Mouse (Mus musculus) liver, embryonic 16.5 days (tissue): Measurements from ENCODE around the gene Oxct2a. TPM values are rescaled to one million over a fixed set of nuclear protein-coding genes. Genes with fewer than 3 reads are reported as not detected.
"Not testable (repeated sequence)": the region's sequence is repeated elsewhere in the genome, so short reads cannot be mapped to it uniquely, and the experiment has no call there.

Source experiments
- ATAC-seq: fragments of 200-750 bp; cut with Nextera tagmentation; 2 replicates; pipeline ENCODE4 v1.8.0; 2017; ENCODE audit warnings: low read depth, mild to moderate bottlenecking, moderate number of reproducible peaks, moderate library complexity
- H3K27ac ChIP-seq: fragments of 300-500 bp; sonication (generic); 2 replicates; pipeline ENCODE4 v1.5.1; 2014; ENCODE audit warnings: mild to moderate bottlenecking, low read length
- H3K27me3 ChIP-seq: fragments of 300-500 bp; sonication (generic); 2 replicates; pipeline ENCODE4 v1.6.1; 2014; ENCODE audit warnings: low read depth, low read length, mixed read lengths; ENCODE audit not compliant: control insufficient read depth, insufficient read depth
- H3K36me3 ChIP-seq: fragments of 300-500 bp; sonication (generic); 2 replicates; pipeline ENCODE4 v1.6.1; 2014; ENCODE audit warnings: mild to moderate bottlenecking; ENCODE audit not compliant: control insufficient read depth, insufficient read depth
- H3K4me1 ChIP-seq: fragments of 300-500 bp; sonication (generic); 2 replicates; pipeline ENCODE4 v1.6.1; 2014; ENCODE audit warnings: low read depth, low read length, mixed read lengths; ENCODE audit not compliant: control insufficient read depth
- H3K4me2 ChIP-seq: fragments of 300-500 bp; sonication (generic); 2 replicates; pipeline ENCODE4 v1.6.1; 2014; ENCODE audit warnings: low read depth, low read length, mixed read lengths
- H3K4me3 ChIP-seq: fragments of 300-500 bp; sonication (generic); 2 replicates; pipeline ENCODE4 v1.5.1; 2014; ENCODE audit warnings: low read depth, mild to moderate bottlenecking, low read length
- H3K9ac ChIP-seq: fragments of 300-500 bp; sonication (generic); 2 replicates; pipeline ENCODE4 v1.6.1; 2014; ENCODE audit warnings: low read depth, low read length
- H3K9me3 ChIP-seq: fragments of 300-500 bp; sonication (generic); replicated peaks from 2 replicates; pipeline ENCODE4 v1.6.1; 2016; ENCODE audit warnings: low read length; ENCODE audit not compliant: control insufficient read depth
- WGBS: fragments of 180-500 bp; shearing (Covaris S2); extraction: QIAGEN DNeasy Blood & Tissue Kit; methylation state at CpG from one replicate; pipeline ENCODE4 v1.1.7; 2014; ENCODE audit not compliant: insufficient replicate concordance; 5-methylcytosine and 5-hydroxymethylcytosine counted together
- polyA plus RNA-seq: library from polyadenylated mRNA; unstranded; fragments of >200 nt; fragmentation: Nextera tagmentation; extraction: Ambion mirVana; gene quantifications from 2 replicates; pipeline ENCODE4 v1.2.1, GENCODE M21; 2015

The Oxct2a gene
- polyA plus RNA-seq, 1 experiment from 2014 or later = not detected

GRCm38 (mm10) chr4:123298980-123299670 lies 24.3 kb downstream of the Oxct2a start:
- 91% methylated on average over 11 of the region's 11 CpGs for WGBS
- Histone ChIP-seq H3K4me3 (no peak overlapping the region), H3K9ac (no peak overlapping the region), H3K27me3 (no peaks in the 10 kb centered on the region), H3K4me2 (no peak overlapping the region), H3K4me1 (no peaks in the 10 kb centered on the region), H3K27ac (no peak overlapping the region), H3K9me3 (no peaks in the 10 kb centered on the region), H3K36me3 (peaks cover 93% of the 10 kb centered on the region)
- no peak for ATAC-seq

- no peak for ATAC-seq
- 82% methylated on average over 4 of the region's 4 CpGs for WGBS
- Histone ChIP-seq H3K4me1 (no peaks in the 10 kb centered on the region), H3K9ac (no peak overlapping the region), H3K9me3 (no peaks in the 10 kb centered on the region), H3K4me3 (no peak overlapping the region), H3K4me2 (no peak overlapping the region), H3K27ac (no peak overlapping the region), H3K36me3 (peaks cover 93% of the 10 kb centered on the region), H3K27me3 (no peaks in the 10 kb centered on the region)
Measured at GRCm38 (mm10) chr4:123298226-123298625, 25.2 kb downstream of the Oxct2a start.

DNA sequence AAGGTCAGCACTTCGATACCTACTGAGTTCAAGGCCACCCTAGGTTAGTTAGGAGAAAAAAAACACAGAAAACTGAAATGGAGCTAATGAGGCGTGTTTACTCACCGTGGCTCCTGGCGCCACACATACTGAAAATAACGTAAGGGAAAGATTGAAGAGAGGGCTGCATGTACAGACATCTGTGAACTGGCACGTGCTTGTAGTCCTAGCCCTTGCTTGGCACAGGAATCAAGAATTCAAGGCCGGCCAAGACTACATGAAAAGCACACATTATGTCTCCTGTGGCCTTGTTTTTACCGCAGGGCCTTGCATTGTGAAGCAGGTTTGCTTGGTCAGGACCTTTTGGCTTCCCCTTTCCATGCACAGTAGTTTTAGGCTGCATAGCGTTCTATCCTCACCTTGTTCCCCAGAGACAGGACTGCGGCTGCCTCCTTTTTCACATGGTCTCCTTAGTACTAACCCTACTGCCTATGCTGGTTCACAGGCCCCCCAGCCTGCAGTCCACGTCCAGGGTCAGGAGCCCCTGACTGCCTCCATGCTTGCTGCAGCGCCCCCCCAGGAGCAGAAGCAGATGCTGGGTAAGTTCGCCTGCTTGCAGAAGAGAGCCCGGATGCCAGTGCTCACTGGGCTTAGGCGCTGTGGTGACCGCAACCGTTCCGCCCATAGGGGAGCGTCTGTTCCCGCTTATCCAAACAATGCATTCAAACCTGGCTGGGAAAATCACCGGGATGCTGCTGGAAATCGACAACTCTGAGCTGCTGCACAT lies 26.1 kb downstream of the Oxct2a start:
- H3K9ac ChIP-seq = no peak overlapping the region
- H3K4me1 ChIP-seq = no peaks in the 10 kb centered on the region
- no peak overlapping the region for H3K4me2 ChIP-seq
- peaks cover 93% of the 10 kb centered on the region for H3K36me3 ChIP-seq
- no peak overlapping the region for H3K27ac ChIP-seq
- H3K27me3 ChIP-seq = no peaks in the 10 kb centered on the region
- no peak overlapping the region for H3K4me3 ChIP-seq
- no peak for ATAC-seq
- 92% methylated on average over 21 of the region's 22 CpGs for WGBS
- no peaks in the 10 kb centered on the region for H3K9me3 ChIP-seq

GRCm38 (mm10) chr4:123296148-123296534 lies 27.3 kb downstream of the Oxct2a start:
- 83% methylated on average over 5 of the region's 5 CpGs for WGBS
- no peak overlapping the region for H3K27ac ChIP-seq
- no peaks in the 10 kb centered on the region; the same call in 1 of the 2 replicates for H3K4me1 ChIP-seq
- H3K27me3 ChIP-seq = no peaks in the 10 kb centered on the region
- no peak overlapping the region for H3K4me3 ChIP-seq
- H3K36me3 ChIP-seq = peaks cover 97% of the 10 kb centered on the region
- no peaks in the 10 kb centered on the region for H3K9me3 ChIP-seq
- H3K4me2 ChIP-seq = no peak overlapping the region
- no peak overlapping the region for H3K9ac ChIP-seq
- no peak for ATAC-seq

DNA sequence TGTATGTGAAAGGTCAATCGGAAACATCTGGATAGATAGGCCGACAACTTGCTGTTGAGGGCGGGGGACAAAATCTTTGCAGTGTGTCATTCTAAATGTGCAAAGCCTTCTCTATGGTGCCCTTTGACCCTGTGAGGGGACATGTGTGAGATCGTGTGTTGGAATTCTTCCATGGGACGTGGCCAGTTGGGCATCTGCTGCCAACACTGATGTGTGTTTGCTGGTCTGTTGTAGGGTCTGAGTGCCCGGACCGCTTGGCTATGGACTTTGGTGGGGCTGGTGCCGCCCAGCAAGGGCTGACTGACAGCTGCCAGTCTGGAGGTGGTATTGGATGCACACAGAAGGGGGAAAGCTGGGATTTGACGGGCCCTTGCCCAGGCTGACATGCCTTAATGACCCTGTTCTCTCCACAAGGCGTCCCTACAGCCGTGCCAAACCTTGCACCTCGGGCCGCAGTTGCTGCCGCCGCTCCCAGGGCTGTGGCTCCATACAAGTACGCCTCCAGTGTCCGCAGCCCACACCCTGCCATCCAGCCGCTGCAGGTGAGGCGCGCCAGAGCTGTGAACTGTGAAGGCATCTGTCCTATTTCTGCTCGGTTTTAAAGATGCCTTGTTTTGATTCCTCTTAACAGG lies 27.8 kb downstream of the Oxct2a start:
- no peaks in the 10 kb centered on the region for H3K27me3 ChIP-seq
- no peak for ATAC-seq
- no peak overlapping the region for H3K27ac ChIP-seq
- H3K4me3 ChIP-seq = no peak overlapping the region
- no peak overlapping the region for H3K9ac ChIP-seq
- H3K4me2 ChIP-seq = no peak overlapping the region
- H3K36me3 ChIP-seq = peaks cover 98% of the 10 kb centered on the region
- no peaks in the 10 kb centered on the region; the same call in 1 of the 2 replicates for H3K4me1 ChIP-seq
- no peaks in the 10 kb centered on the region for H3K9me3 ChIP-seq
- WGBS = 90% methylated on average over 21 of the region's 21 CpGs

DNA sequence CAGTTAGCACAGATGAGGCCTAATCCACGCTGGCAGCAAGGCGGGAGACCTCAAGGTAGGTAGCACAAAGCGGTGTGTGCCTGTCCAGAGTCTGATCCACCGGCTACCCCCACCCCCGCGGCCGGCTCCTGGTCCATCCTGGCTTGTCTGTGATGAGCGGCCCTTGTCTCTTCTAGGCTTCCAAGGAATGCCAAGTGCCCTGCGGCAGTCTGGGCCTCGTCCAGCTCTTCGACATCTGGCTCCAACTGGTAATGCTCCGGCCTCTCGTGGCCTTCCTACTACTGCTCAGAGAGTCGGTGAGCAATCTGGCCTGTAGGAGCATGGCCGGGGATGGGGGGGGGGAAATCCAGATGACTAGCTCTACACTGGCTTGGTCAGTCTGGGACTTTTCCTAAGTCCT lies 28.4 kb downstream of the Oxct2a start:
- H3K27ac ChIP-seq, ATAC-seq, H3K9me3 ChIP-seq, H3K4me2 ChIP-seq, H3K27me3 ChIP-seq, H3K4me1 ChIP-seq, H3K4me3 ChIP-seq, H3K9ac ChIP-seq: not testable (repeated sequence)
- peaks cover 98% of the 10 kb centered on the region for H3K36me3 ChIP-seq
- 90% methylated on average over 15 of the region's 15 CpGs for WGBS

- 79% methylated on average over 7 of the region's 7 CpGs for WGBS
- Histone ChIP-seq H3K4me3 (no peak overlapping the region), H3K36me3 (peaks cover 98% of the 10 kb centered on the region), H3K9ac (no peak overlapping the region), H3K4me2 (no peak overlapping the region), H3K9me3 (no peaks in the 10 kb centered on the region), H3K27me3 (no peaks in the 10 kb centered on the region), H3K4me1 (no peaks in the 10 kb centered on the region; the same call in none of the 2 replicates), H3K27ac (no peak overlapping the region; the same call in 1 of the 2 replicates)
- no peak for ATAC-seq
Measured at GRCm38 (mm10) chr4:123293661-123294443, 29.6 kb downstream of the Oxct2a start.

- Histone ChIP-seq H3K36me3 (peaks cover 99% of the 10 kb centered on the region), H3K4me2 (no peak overlapping the region), H3K27ac (peak overlapping the region; percentile 7; the same call in 1 of the 2 replicates), H3K4me1 (peaks cover 8% of the 10 kb centered on the region), H3K9ac (no peak overlapping the region), H3K9me3 (no peaks in the 10 kb centered on the region), H3K27me3 (no peaks in the 10 kb centered on the region), H3K4me3 (no peak overlapping the region)
- no peak for ATAC-seq
- WGBS = 78% methylated on average over 7 of the region's 7 CpGs
Measured at GRCm38 (mm10) chr4:123292989-123293388, 30.4 kb downstream of the Oxct2a start.
